Mouse (Mus musculus) lung, embryonic 16.5 days (tissue): ENCODE results near the gene Cep152. TPM values are rescaled to one million over a fixed set of nuclear protein-coding genes. Genes with fewer than 3 reads are reported as not detected.
A peak's percentile ranks its signal among the peaks of the same experiment; 100 is the strongest.

Source experiments
- ATAC-seq: fragments of 200-750 bp; cut with Nextera tagmentation; 2 replicates; pipeline ENCODE4 v1.8.0; 2017; ENCODE audit warnings: low read depth, mild to moderate bottlenecking, moderate library complexity
- H3K27ac ChIP-seq: fragments of 300-500 bp; sonication (generic); 2 replicates; pipeline ENCODE4 v1.5.1; 2014; ENCODE audit warnings: mild to moderate bottlenecking, control low read depth, low read length
- H3K27me3 ChIP-seq: fragments of 300-500 bp; sonication (generic); 2 replicates; pipeline ENCODE4 v1.6.1; 2014; ENCODE audit warnings: low read depth, low read length, mixed read lengths; ENCODE audit not compliant: control insufficient read depth, insufficient read depth
- H3K36me3 ChIP-seq: fragments of 300-500 bp; sonication (generic); 2 replicates; pipeline ENCODE4 v1.6.1; 2014; ENCODE audit warnings: low read length; ENCODE audit not compliant: control insufficient read depth, insufficient read depth
- H3K4me1 ChIP-seq: fragments of 300-500 bp; sonication (generic); replicated peaks from 2 replicates; pipeline ENCODE4 v1.6.1; 2014; ENCODE audit warnings: low read length, mixed read lengths; ENCODE audit not compliant: control insufficient read depth, insufficient read depth
- H3K4me2 ChIP-seq: fragments of 300-500 bp; sonication (generic); 2 replicates; pipeline ENCODE4 v1.6.1; 2014; ENCODE audit warnings: low read depth, low read length, control low read depth
- H3K4me3 ChIP-seq: fragments of 300-500 bp; sonication (generic); 2 replicates; pipeline ENCODE4 v1.5.1; 2014; ENCODE audit warnings: mild to moderate bottlenecking, low read length, control low read depth
- H3K9ac ChIP-seq: fragments of 300-500 bp; sonication (generic); 2 replicates; pipeline ENCODE4 v1.6.1; 2014; ENCODE audit warnings: low read length, control low read depth
- H3K9me3 ChIP-seq: fragments of 300-500 bp; sonication (generic); 2 replicates; pipeline ENCODE4 v1.6.1; 2016; ENCODE audit warnings: low read length; ENCODE audit not compliant: control insufficient read depth
- WGBS: fragments of 180-500 bp; shearing (Covaris S2); extraction: QIAGEN DNeasy Blood & Tissue Kit; methylation state at CpG from one replicate; pipeline ENCODE4 v1.1.7; 2014; 5-methylcytosine and 5-hydroxymethylcytosine counted together
- polyA plus RNA-seq: library from polyadenylated mRNA; unstranded; fragments of >200 nt; fragmentation: Nextera tagmentation; extraction: Ambion mirVana; gene quantifications from 2 replicates; pipeline ENCODE4 v1.2.1, GENCODE M21; 2015

Cep152 gene
- polyA plus RNA-seq, 1 experiment from 2014 or later: 8.6 TPM

GRCm38 (mm10) chr2:125662517-125662916, 37.6 kb upstream of the Cep152 start:
- no peak for ATAC-seq
- Histone ChIP-seq H3K36me3 (no peaks in the 10 kb centered on the region), H3K4me3 (no peak overlapping the region), H3K4me2 (no peak overlapping the region), H3K4me1 (peaks cover 11% of the 10 kb centered on the region), H3K9me3 (no peaks in the 10 kb centered on the region), H3K27ac (no peak overlapping the region), H3K9ac (no peak overlapping the region), H3K27me3 (no peaks in the 10 kb centered on the region)
- 92% methylated on average over 3 of the region's 3 CpGs for WGBS

DNA sequence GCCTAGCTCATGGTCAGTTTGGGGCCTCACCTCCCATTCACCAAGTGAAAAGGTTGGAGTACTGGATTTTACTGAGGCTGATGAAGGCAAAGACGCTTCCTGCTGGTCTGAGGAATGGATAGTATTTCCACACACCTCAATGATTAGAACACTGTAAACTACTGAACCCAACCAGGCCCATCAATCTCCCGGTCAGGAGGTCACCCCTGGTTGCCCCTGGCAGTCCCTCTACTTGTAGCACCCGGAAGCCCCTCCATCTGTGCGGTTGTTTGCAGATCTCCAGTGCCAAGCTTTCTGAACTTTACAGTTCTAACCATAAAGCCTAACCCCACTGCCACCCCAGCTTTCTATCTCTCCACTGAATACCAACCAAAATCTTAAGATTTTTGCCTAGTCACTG, 36.2 kb upstream of the Cep152 start:
- Histone ChIP-seq H3K4me1 (peaks cover 9% of the 10 kb centered on the region), H3K36me3 (no peaks in the 10 kb centered on the region), H3K27me3 (no peaks in the 10 kb centered on the region), H3K9ac (peak overlapping the region; percentile 52), H3K4me2 (peak overlapping the region; percentile 59), H3K4me3 (peak overlapping the region; percentile 43), H3K27ac (no peak overlapping the region), H3K9me3 (no peaks in the 10 kb centered on the region)
- 48% methylated on average over 4 of the region's 4 CpGs for WGBS
- no peak for ATAC-seq

GRCm38 (mm10) chr2:125660537-125661130, 35.7 kb upstream of the Cep152 start:
- H3K4me1 ChIP-seq: peaks cover 9% of the 10 kb centered on the region
- no peaks in the 10 kb centered on the region for H3K27me3 ChIP-seq
- WGBS: 26% methylated on average over 20 of the region's 20 CpGs
- peak overlapping the region; percentile 52 for H3K9ac ChIP-seq
- peak overlapping the region; percentile 43 for H3K4me3 ChIP-seq
- H3K4me2 ChIP-seq: peak overlapping the region; percentile 59
- peak; percentile 76 for ATAC-seq
- no peaks in the 10 kb centered on the region for H3K36me3 ChIP-seq
- H3K27ac ChIP-seq: no peak overlapping the region
- no peaks in the 10 kb centered on the region for H3K9me3 ChIP-seq

DNA sequence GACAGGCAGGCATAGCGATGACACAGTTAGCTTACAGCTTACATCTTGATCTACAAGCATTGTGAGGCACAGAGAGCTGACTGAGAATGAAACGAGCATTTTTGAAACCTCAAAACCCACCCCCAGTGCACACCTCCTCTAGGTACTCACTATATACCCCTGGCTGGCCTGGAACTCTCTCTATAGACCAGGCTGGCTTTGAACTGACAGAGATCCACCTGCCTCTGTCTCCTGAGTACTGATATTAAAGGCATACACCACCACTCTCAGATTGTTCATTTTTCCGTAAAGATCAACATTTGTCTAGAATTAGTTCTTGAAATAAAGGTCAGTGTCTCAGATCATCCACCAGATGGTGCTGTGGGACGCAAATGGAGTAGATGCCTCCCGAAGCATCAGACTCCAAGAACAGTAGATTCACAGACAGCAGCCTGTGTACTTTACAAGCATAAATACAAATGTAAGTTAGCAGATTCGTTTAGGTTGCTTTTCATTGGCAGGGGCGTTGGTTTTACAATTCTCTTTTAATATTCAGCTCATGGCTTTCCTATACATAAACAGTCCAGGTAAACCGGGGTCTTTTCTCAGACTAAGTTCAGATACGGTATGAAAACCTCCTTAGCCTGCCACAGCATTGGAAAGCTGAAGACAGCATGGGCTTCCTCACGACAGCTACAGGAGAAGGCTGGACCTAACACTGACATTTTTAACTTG, 35.1 kb upstream of the Cep152 start:
- H3K9ac ChIP-seq: peak overlapping the region; percentile 52
- H3K9me3 ChIP-seq: no peaks in the 10 kb centered on the region
- H3K4me2 ChIP-seq: peak overlapping the region; percentile 59
- peak; percentile 83 for ATAC-seq
- H3K4me1 ChIP-seq: peaks cover 9% of the 10 kb centered on the region
- WGBS: 13% methylated on average over 10 of the region's 10 CpGs
- no peaks in the 10 kb centered on the region for H3K27me3 ChIP-seq
- no peaks in the 10 kb centered on the region for H3K36me3 ChIP-seq
- no peak overlapping the region for H3K27ac ChIP-seq
- peak overlapping the region; percentile 43 for H3K4me3 ChIP-seq

DNA sequence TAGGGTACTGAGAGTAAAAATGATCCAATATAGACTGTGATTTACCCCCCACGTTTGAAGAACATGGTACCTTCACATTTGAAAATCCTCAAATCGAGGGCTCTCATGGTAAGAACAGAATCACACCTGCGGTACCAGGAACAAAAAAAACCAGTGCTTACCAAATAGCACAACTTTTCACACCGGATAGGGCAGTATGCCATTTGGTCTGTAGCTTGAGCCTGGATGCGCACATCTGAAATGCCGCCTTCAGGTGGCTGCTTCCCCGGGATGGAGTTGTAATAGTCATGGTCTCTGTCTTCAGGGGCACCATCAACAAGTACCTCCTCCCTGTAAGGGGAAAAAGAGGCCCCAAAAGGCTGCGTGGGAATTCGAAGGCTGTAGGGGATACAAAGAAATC, 30.5 kb upstream of the Cep152 start:
- 88% methylated on average over 9 of the region's 9 CpGs for WGBS
- Histone ChIP-seq H3K36me3 (no peaks in the 10 kb centered on the region), H3K4me3 (no peak overlapping the region), H3K4me2 (no peak overlapping the region), H3K27ac (no peak overlapping the region), H3K27me3 (no peaks in the 10 kb centered on the region), H3K4me1 (peaks cover 3% of the 10 kb centered on the region; the same call in 1 of the 2 replicates), H3K9ac (no peak overlapping the region), H3K9me3 (no peaks in the 10 kb centered on the region)
- ATAC-seq: no peak

- H3K9ac ChIP-seq: no peak overlapping the region
Measured at GRCm38 (mm10) chr2:125653286-125653685, 28.4 kb upstream of the Cep152 start.

GRCm38 (mm10) chr2:125651563-125651962, 26.6 kb upstream of the Cep152 start:
- 71% methylated on average over 8 of the region's 8 CpGs for WGBS
- no peak for ATAC-seq

More at GRCm38 (mm10) chr2:125653286-125653685, 28.4 kb upstream of the Cep152 start:
- WGBS: 89% methylated on average over 2 of the region's 2 CpGs
- Histone ChIP-seq H3K4me3 (no peak overlapping the region), H3K4me2 (no peak overlapping the region), H3K27ac (no peak overlapping the region), H3K36me3 (no peaks in the 10 kb centered on the region), H3K9me3 (no peaks in the 10 kb centered on the region), H3K27me3 (no peaks in the 10 kb centered on the region), H3K4me1 (peaks cover 3% of the 10 kb centered on the region; the same call in 1 of the 2 replicates)
- no peak for ATAC-seq

DNA sequence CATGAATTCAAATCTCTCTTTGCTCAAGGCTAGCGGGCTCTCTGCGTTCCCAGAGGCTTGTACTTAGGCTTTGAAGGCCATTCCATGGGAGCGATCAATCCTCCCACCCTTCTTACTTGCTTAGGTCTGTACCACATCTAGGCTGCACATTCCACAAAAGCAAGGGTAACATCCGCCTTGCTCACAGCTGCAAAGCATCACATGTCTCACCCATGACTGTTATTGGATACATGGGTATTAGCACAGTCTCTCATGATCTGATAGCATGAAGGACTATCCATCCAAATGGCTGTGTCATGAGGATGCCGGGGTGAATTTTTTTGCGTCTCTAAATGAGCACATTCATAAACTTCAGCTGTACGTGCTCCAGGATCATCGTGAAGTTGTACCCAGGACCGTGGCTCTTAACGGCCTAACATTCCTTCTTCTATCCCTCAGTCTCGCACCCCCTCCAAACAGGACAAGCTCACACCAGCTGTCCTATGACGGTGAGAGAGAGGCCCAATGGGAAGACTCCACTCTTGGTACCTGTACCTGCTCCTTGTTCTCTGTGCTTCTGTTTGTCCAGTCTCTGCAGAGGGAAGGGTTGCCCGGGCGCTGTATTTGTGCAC, 25.9 kb upstream of the Cep152 start:
- Histone ChIP-seq H3K4me2 (no peak overlapping the region), H3K27me3 (no peaks in the 10 kb centered on the region), H3K9me3 (no peaks in the 10 kb centered on the region), H3K27ac (no peak overlapping the region), H3K36me3 (no peaks in the 10 kb centered on the region), H3K9ac (no peak overlapping the region), H3K4me3 (no peak overlapping the region), H3K4me1 (peaks cover 3% of the 10 kb centered on the region; the same call in 1 of the 2 replicates)
- 71% methylated on average over 14 of the region's 14 CpGs for WGBS
- peak; percentile 78 for ATAC-seq

More at GRCm38 (mm10) chr2:125651563-125651962, 26.6 kb upstream of the Cep152 start:
- Histone ChIP-seq H3K9ac (no peak overlapping the region), H3K36me3 (no peaks in the 10 kb centered on the region), H3K27ac (no peak overlapping the region), H3K9me3 (no peaks in the 10 kb centered on the region), H3K27me3 (no peaks in the 10 kb centered on the region), H3K4me1 (peaks cover 3% of the 10 kb centered on the region; the same call in 1 of the 2 replicates), H3K4me2 (0 out of 2 replicates have a peak overlapping the region, but pooled peaks have one; percentile 8), H3K4me3 (no peak overlapping the region)

- no peaks in the 10 kb centered on the region for H3K27me3 ChIP-seq
- 85% methylated on average over 5 of the region's 5 CpGs for WGBS
- no peak overlapping the region for H3K9ac ChIP-seq
- H3K9me3 ChIP-seq: no peaks in the 10 kb centered on the region
- ATAC-seq: no peak
- H3K36me3 ChIP-seq: no peaks in the 10 kb centered on the region
- H3K27ac ChIP-seq: no peak overlapping the region
- H3K4me3 ChIP-seq: no peak overlapping the region
- no peak overlapping the region for H3K4me2 ChIP-seq
- H3K4me1 ChIP-seq: peaks cover 3% of the 10 kb centered on the region; the same call in 1 of the 2 replicates
Measured at GRCm38 (mm10) chr2:125650038-125650437, 25.1 kb upstream of the Cep152 start.
